Mouse (Mus musculus) spleen, adult 10 weeks (tissue): ENCODE results near the gene Tlx3. TPM values are rescaled to one million over a fixed set of nuclear protein-coding genes. Genes with fewer than 3 reads are reported as not detected.

Experiments used
- polyA plus RNA-seq: library from polyadenylated mRNA; stranded (reverse); fragments of 350-450 nt; fragmentation: Illumina TruSeq; extraction: RNeasy Lipid Tissue Mini Kit (QIAGEN cat#74804); gene quantifications from one replicate; pipeline ENCODE4 v1.2.3, GENCODE M21; 2015; ENCODE audit warnings: low replicate concordance; ENCODE audit not compliant: insufficient read depth

Gene Tlx3
- polyA plus RNA-seq, result not detected

GRCm38 (mm10) chr11:33203383-33204328 lies at the start of gene Tlx3:
Tlx3 (minus strand) TSS chr11:33203589.

GRCm38 (mm10) chr11:33162998-33163506 lies 40.3 kb downstream of the Tlx3 start, which contains the start of gene Npm1:
Npm1 (minus strand) TSS chr11:33163206.

Other genes with a start within 250 kb of the Tlx3 start
- 1.6 TPM for gene Fgf18, start 56.2 kb downstream of the Tlx3 start, polyA plus RNA-seq
- gene Npm1, start 40.4 kb downstream of the Tlx3 start, polyA plus RNA-seq, result 1,524 TPM
- gene Gm12117, start 73.1 kb upstream of the Tlx3 start, polyA plus RNA-seq, result not detected